Mouse (Mus musculus): ENCODE results near the gene Cpa1. TPM values are rescaled to one million over a fixed set of nuclear protein-coding genes. Genes with fewer than 3 reads are reported as not detected.

The Cpa1 gene
- polyA plus RNA-seq, 1 experiment = 2,130 TPM

DNA sequence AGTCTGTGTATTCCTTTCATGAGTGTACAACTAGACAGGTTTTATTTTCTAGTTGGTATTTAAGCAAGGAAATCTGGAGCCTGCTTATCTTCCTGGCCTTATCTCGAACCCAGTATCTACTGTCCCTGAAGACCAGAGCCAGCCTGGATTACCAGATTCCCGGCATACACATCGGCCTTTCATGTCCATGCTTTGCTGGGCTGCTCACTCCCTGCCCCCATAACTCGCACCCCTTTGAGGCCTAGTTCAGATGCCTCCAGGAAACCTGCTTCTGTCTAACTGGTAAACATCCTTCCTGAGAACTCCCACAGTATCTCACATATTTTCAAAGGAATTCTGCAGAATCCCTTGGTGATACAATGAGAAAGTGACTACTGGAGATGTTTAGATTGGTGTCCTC is 26.3 kb downstream of the Cpa1 start:
- Histone ChIP-seq H3K4me3 (ENCODE audit: extremely low read depth, insufficient read depth, insufficient read length) (no peak overlapping the region), H3K27ac (ENCODE audit: insufficient read depth, low read length) (no peak overlapping the region), H3K36me3 (ENCODE audit: control insufficient read depth, insufficient read depth, low read length) (no peaks in the 10 kb centered on the region), H3K27me3 (ENCODE audit: control insufficient read depth, insufficient read depth, low read length) (no peaks in the 10 kb centered on the region), H3K4me1 (ENCODE audit: control insufficient read depth, insufficient read depth, insufficient read length) (no peaks in the 10 kb centered on the region)
- TF ChIP-seq CTCF (IDR thresholded peaks at IDR 0.05; ENCODE audit: extremely low read depth, insufficient read depth, insufficient read length, insufficient replicate concordance) = no peak
- no peak for TF ChIP-seq POLR2A (IDR thresholded peaks at IDR 0.05; ENCODE audit: low read depth, low read length)
- WGBS = 82% methylated on average over 4 of the region's 4 CpGs
- DNase-seq (ENCODE audit: low read depth in 1 of 2, low spot score in 2 of 2) = no peak

DNA sequence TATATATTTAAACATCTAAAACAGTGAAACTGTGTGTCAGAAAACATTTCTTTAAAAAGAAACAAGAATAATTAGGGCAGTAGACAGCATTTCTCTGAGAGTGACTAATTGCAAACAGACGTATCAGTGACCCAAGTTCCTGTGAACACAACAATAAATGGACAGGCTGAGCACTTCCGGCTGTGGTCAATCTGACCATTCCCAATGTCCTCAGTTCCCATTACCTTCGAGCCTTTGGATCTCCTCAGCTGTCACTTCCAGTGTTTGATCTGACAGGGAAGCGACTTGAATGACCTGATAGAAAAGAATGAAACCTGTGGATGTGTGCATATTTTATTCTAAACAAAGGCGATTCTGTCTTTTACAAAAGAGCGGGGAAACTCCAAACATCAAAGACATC is 27.0 kb downstream of the Cpa1 start:
- no peak overlapping the region for H3K4me3 ChIP-seq (ENCODE audit: extremely low read depth, insufficient read depth, insufficient read length)
- 93% methylated on average over 6 of the region's 6 CpGs for WGBS
- no peak overlapping the region for H3K27ac ChIP-seq (ENCODE audit: insufficient read depth, low read length)

DNA sequence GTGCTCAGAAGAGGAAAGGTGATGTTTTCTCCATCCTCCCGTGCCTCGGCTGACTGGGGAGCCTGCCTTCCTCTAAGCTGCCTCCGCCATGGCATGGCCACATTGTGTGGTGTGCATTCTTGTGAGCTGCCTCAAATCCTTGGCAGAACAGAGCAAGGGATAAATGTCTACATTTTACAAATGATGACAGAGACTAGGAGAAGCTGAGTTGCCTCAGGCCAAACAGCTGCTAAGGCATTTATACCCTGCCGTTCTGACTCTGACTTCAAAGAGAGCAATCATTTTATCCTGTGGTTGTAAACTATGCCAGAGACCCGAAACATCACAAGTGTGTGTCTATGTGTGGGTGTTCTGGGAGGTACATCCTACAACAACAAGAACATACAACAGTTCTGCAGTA is 28.6 kb downstream of the Cpa1 start:
- TF ChIP-seq CTCF (IDR thresholded peaks at IDR 0.05; ENCODE audit: extremely low read depth, insufficient read depth, insufficient read length, insufficient replicate concordance) = no peak
- TF ChIP-seq POLR2A (IDR thresholded peaks at IDR 0.05; ENCODE audit: low read depth, low read length) = no peak

More for the DNA sequence above, 27.0 kb downstream of the Cpa1 start:
- TF ChIP-seq CTCF (IDR thresholded peaks at IDR 0.05; ENCODE audit: extremely low read depth, insufficient read depth, insufficient read length, insufficient replicate concordance) (no peak), POLR2A (IDR thresholded peaks at IDR 0.05; ENCODE audit: low read depth, low read length) (no peak)
- Histone ChIP-seq H3K4me1 (ENCODE audit: control insufficient read depth, insufficient read depth, insufficient read length) (no peaks in the 10 kb centered on the region), H3K27me3 (ENCODE audit: control insufficient read depth, insufficient read depth, low read length) (no peaks in the 10 kb centered on the region), H3K36me3 (ENCODE audit: control insufficient read depth, insufficient read depth, low read length) (no peaks in the 10 kb centered on the region)
- DNase-seq (ENCODE audit: low read depth in 1 of 2, low spot score in 2 of 2) = no peak

DNA sequence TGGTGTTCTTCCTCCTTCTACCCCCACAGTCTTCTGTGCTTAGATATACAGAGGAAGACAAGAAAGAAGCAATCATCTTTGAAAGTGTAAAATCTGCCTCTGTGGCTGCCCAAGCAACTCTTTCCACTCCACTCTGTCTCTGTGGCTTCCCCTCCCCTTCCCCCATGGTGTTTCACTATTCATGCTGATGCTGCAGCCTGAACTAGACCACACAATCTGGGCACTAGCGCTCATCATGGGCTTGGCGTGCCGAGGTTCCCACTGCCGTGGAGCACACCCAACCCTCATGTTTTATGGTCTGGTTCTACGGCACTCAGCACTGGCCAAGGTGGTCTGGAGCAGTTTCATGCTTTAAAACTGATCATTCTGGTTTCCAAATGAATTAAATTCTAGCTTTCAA is 32.7 kb downstream of the Cpa1 start:
- Histone ChIP-seq H3K4me1 (ENCODE audit: control insufficient read depth, insufficient read depth, insufficient read length) (no peaks in the 10 kb centered on the region), H3K36me3 (ENCODE audit: control insufficient read depth, insufficient read depth, low read length) (no peaks in the 10 kb centered on the region), H3K27me3 (ENCODE audit: control insufficient read depth, insufficient read depth, low read length) (no peaks in the 10 kb centered on the region), H3K4me3 (ENCODE audit: extremely low read depth, insufficient read depth, insufficient read length) (no peak overlapping the region), H3K27ac (ENCODE audit: insufficient read depth, low read length) (no peak overlapping the region)
- DNase-seq (ENCODE audit: low read depth in 1 of 2, low spot score in 2 of 2) = no peak
- WGBS = 56% methylated on average over 5 of the region's 5 CpGs
- TF ChIP-seq POLR2A (IDR thresholded peaks at IDR 0.05; ENCODE audit: low read depth, low read length) = no peak
- no peak for TF ChIP-seq CTCF (IDR thresholded peaks at IDR 0.05; ENCODE audit: extremely low read depth, insufficient read depth, insufficient read length, insufficient replicate concordance)

More for the DNA sequence above, 28.6 kb downstream of the Cpa1 start:
- H3K27ac ChIP-seq (ENCODE audit: insufficient read depth, low read length) = no peak overlapping the region
- no peaks in the 10 kb centered on the region for H3K27me3 ChIP-seq (ENCODE audit: control insufficient read depth, insufficient read depth, low read length)
- no peak for DNase-seq (ENCODE audit: low read depth in 1 of 2, low spot score in 2 of 2)
- WGBS = 79% methylated on average over 5 of the region's 5 CpGs
- H3K4me1 ChIP-seq (ENCODE audit: control insufficient read depth, insufficient read depth, insufficient read length) = no peaks in the 10 kb centered on the region
- H3K36me3 ChIP-seq (ENCODE audit: control insufficient read depth, insufficient read depth, low read length) = no peaks in the 10 kb centered on the region
- H3K4me3 ChIP-seq (ENCODE audit: extremely low read depth, insufficient read depth, insufficient read length) = no peak overlapping the region

DNA sequence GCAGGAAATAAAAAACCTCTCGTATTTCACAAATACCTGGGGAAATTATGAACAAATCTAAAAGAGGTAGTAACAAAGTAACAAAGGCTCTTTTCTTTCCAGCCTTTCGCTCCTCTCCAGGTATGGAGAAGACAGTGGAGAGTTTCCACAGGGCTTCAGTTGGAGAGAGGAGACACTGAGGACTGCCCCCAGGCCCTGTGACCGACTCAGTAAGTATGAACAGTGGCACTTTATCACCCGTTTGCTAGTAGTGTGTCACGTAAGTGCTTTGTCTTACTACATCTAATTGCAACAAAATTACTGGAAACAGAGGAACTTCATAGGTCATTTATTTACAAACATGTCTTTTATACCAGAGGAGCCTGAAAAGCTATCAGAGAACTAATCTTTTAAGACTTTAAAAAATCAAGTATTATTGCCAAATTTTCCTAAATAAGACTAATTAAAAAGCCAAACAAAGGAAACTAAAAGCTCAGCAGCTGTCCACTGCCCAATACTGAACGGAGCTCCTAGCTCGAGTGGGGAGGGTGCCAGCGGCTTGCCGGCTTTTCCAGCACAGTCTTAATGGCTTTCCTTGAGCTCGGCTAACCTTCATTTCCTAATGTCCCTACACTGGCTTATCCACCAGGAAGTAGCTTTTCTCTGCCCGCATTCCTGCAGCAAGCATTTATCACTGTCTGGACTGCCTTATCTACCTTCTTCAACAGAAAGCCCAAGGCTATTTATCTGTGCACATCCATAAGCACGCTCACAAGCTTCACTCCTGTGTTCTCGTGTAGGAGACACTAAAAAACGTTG is 34.9 kb downstream of the Cpa1 start:
- 79% methylated on average over 14 of the region's 14 CpGs for WGBS
- Histone ChIP-seq H3K4me3 (ENCODE audit: extremely low read depth, insufficient read depth, insufficient read length) (no peak overlapping the region), H3K27me3 (ENCODE audit: control insufficient read depth, insufficient read depth, low read length) (no peaks in the 10 kb centered on the region), H3K27ac (ENCODE audit: insufficient read depth, low read length) (no peak overlapping the region), H3K36me3 (ENCODE audit: control insufficient read depth, insufficient read depth, low read length) (no peaks in the 10 kb centered on the region), H3K4me1 (ENCODE audit: control insufficient read depth, insufficient read depth, insufficient read length) (no peaks in the 10 kb centered on the region)
- TF ChIP-seq CTCF (IDR thresholded peaks at IDR 0.05; ENCODE audit: extremely low read depth, insufficient read depth, insufficient read length, insufficient replicate concordance) (no peak), POLR2A (IDR thresholded peaks at IDR 0.05; ENCODE audit: low read depth, low read length) (no peak)
- DNase-seq (ENCODE audit: low read depth in 1 of 2, low spot score in 2 of 2) = no peak

DNA sequence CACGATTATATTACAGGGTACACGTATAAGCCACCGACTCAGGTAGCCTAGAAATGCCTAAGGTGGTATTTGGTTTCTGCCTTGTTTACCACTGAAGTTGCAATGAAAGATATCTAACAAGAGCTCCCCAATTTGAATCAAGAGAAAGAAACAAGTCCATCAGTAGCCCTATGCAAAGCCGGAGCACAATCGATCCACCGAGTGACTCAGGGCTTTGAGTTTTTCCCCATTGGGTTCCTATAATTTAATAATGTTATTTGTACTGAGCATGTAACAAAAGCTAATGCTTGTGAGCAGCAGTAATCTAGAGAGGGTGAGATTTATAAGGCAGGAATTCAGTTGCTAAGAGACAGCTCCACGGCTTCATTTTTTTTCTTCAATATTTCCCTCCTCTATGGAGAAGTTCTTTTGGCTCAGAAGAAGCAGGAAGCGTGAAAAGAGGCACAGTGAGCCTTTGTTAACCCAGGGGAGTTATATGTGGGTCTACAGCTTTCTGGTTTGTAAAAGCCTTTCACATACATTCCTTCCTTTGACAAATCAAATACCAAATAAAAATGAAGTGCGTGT is 35.8 kb downstream of the Cpa1 start:
- TF ChIP-seq POLR2A (IDR thresholded peaks at IDR 0.05; ENCODE audit: low read depth, low read length) (no peak), CTCF (IDR thresholded peaks at IDR 0.05; ENCODE audit: extremely low read depth, insufficient read depth, insufficient read length, insufficient replicate concordance) (no peak)
- no peaks in the 10 kb centered on the region for H3K4me1 ChIP-seq (ENCODE audit: control insufficient read depth, insufficient read depth, insufficient read length)
- 76% methylated on average over 9 of the region's 9 CpGs for WGBS
- no peaks in the 10 kb centered on the region for H3K27me3 ChIP-seq (ENCODE audit: control insufficient read depth, insufficient read depth, low read length)
- H3K27ac ChIP-seq (ENCODE audit: insufficient read depth, low read length) = no peak overlapping the region
- no peak overlapping the region for H3K4me3 ChIP-seq (ENCODE audit: extremely low read depth, insufficient read depth, insufficient read length)
- H3K36me3 ChIP-seq (ENCODE audit: control insufficient read depth, insufficient read depth, low read length) = no peaks in the 10 kb centered on the region
- DNase-seq (ENCODE audit: low read depth in 1 of 2, low spot score in 2 of 2) = no peak

DNA sequence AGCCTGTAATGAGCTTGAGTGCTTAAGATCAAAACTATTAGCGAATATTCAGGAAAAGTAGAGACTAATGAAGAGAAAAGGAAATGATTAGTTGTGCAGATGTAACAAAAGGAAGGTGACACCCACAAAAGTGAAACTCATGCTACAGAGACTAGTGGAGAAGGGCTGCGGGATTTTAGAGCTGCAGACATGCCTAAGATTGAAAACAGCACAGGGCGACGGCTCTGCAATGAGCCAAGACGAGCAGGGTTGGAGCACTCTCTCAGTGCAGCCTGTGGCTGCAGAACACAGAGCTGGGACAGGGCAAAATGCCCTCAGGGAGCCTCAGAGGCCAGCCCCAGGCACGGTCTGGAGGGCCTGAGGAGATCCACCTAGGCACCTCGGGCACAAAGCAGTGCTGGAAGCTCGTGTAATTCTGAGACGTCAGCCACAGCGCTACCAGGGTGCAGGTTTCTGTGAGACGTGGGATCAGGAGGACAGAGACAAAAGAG is 36.3 kb downstream of the Cpa1 start:
- Histone ChIP-seq H3K4me1 (ENCODE audit: control insufficient read depth, insufficient read depth, insufficient read length) (no peaks in the 10 kb centered on the region), H3K36me3 (ENCODE audit: control insufficient read depth, insufficient read depth, low read length) (no peaks in the 10 kb centered on the region), H3K27me3 (ENCODE audit: control insufficient read depth, insufficient read depth, low read length) (no peaks in the 10 kb centered on the region), H3K27ac (ENCODE audit: insufficient read depth, low read length) (no peak overlapping the region), H3K4me3 (ENCODE audit: extremely low read depth, insufficient read depth, insufficient read length) (no peak overlapping the region)
- DNase-seq (ENCODE audit: low read depth in 1 of 2, low spot score in 2 of 2) = no peak
- 52% methylated on average over 11 of the region's 11 CpGs for WGBS
- TF ChIP-seq CTCF (IDR thresholded peaks at IDR 0.05; ENCODE audit: extremely low read depth, insufficient read depth, insufficient read length, insufficient replicate concordance) = no peak
